Mouse (Mus musculus) regulatory T cell (primary cell): ENCODE results near the gene Dab2.

ENCODE experiments used
- in situ Hi-C: fragments of 300-600 bp; cut with MboI, MseI; formaldehyde crosslinking; loops from one replicate; pipeline ENCODE4 v1.15.1; 2025; ENCODE audit warnings: high pct_unique_total_duplicates

Gene Dab2

GRCm38 (mm10) chr15:6323577-6323976 is 24.0 kb downstream of the Dab2 start:
- in situ Hi-C loops: loop anchor here (5.0 kb wide), 1 partner anchor 71 kb away; no protein-coding TSS in a partner anchor

GRCm38 (mm10) chr15:6325443-6325842 is 25.9 kb downstream of the Dab2 start:
- in situ Hi-C loops: no loop called here

- in situ Hi-C loops: no loop called here
Measured at GRCm38 (mm10) chr15:6326011-6326410, 26.4 kb downstream of the Dab2 start.

GRCm38 (mm10) chr15:6331380-6331779 is 31.8 kb downstream of the Dab2 start:
- in situ Hi-C loops: no loop called here

- in situ Hi-C loops: no loop called here
Measured at GRCm38 (mm10) chr15:6334664-6335206, 35.1 kb downstream of the Dab2 start.

DNA sequence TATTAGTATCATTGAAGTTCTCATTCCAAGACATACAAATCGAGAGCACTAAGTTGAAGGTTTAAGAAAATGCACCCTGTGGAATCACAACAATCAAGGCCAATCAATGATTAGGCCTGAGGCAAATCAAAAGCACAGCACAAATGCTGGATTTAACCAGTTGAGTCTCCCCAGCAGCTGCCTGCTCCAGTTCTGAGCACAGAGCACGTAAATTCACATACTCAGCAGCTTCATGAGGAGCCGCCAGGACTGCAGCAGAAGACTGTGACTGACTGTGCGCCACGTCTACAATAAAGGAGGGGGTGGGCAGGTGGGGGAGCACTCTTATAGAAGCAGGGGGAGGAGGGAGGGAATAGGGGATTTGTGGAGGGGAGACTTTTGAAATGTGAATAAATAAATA is 40.2 kb downstream of the Dab2 start:
- in situ Hi-C loops: no loop called here

DNA sequence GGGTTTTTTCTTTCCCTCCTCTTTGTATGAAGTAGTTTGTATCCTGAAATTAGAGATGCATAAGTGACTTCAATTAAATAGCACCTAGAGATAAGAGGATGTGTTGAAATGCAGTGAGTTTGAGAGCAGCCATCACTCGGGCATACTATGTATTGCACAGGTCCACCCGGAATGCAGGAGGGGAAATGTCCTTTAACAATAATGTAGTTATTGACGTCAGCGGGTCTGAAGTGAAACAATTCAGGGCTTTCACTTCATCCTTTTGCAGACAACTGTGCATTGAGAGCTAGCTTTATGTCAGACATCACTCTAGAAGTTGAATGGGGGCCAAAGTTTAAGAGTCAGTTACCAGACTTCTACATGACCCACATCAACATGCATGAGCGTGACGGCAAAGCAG is 40.8 kb downstream of the Dab2 start:
- in situ Hi-C loops: no loop called here

GRCm38 (mm10) chr15:6341427-6341826 is 41.8 kb downstream of the Dab2 start:
- in situ Hi-C loops: no loop called here

DNA sequence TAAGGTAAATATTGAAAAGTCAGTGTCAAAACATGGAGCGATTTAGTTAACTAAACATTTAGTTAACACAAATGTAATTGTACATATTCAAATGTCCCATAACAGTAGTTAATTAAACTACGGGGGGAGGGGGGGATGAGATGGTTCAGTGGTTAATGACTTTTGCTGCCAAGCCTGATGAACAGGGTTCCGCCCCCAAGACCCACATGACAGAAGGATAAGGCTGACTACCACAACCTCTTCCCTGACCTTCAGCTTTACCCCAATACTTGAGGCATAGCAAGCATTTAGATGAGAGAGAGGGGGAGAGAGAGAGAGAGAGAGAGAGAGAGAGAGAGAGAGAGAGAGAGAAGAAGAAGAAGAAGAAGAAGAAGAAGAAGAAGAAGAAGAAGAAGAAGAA is 54.3 kb downstream of the Dab2 start:
- in situ Hi-C loops: no loop called here

DNA sequence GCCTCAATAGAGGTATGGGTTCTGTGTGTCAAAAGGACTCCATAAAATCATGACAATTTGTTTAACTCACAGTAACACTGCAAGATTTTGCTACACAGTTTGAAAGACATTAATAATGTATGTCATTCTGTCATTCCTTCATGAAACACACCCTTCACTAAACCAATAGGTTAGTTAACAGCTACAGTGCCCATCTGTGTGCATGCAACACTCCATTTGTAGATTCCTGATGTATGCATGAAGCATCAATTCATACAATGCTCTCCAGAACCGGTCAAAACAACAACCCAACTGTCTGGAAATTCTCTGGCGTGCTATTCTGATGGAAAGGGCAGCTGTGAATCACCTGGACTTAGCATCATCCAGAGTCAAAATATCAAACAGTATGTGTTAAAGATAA is 60.3 kb downstream of the Dab2 start:
- in situ Hi-C loops: no loop called here

DNA sequence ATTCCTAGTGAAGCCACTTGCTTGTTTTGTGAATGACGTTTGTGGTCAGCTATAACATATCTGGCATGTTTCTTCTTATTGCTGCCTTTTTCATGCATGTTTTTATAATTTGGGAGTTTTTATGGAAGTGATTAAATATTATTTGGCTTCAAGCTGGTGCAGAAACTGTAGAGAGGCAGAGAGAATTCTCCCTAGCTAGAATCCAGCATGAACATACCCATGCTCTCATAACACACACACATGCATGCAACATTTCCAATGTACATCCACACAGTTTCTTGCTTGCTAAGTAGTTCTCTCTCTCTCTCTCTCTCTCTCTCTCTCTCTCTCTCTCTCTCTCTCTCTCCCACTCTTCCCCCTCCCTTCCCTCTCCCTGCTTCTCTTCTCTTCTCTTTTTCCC is 70.4 kb downstream of the Dab2 start:
- in situ Hi-C loops: no loop called here

DNA sequence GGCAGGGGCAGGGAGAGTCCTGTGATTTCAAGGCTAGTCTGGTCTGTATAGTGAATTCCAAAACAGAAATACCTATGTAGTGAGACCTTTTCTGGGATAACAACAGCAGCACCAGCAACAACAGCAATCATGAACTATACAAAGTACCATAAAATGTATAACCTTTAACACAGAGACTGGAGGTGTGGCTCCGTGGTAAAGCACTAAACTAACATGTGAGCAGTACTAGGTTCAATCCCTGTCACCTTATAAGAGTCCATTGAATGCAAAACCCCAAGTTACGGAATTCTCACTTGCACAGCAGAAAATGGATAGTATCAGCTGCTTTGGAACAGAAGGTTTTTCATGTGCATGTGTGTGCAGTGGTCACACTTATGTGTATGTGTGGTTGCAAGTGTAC is 71.9 kb downstream of the Dab2 start:
- in situ Hi-C loops: no loop called here

- in situ Hi-C loops: no loop called here
Measured at GRCm38 (mm10) chr15:6375016-6375415, 75.4 kb downstream of the Dab2 start.

DNA sequence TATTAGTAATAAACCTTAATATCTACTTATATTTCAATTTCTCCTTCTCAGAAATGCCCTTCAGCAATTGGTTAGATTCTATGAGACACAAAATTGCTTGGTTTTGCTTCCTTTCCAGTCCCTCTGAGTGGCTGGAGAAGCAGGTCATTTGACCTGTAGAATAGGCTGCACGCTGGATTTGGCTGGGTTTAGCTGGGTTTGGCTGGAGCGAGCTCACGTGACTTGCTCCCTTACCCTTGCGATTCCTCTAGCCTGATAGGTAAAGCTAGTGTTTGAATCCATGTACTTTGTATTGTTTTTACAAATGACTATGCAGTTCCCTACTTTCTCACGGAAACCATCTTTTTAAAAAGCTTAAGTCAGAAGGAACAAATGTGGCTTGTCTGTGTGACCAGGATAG is 76.4 kb downstream of the Dab2 start:
- in situ Hi-C loops: no loop called here

DNA sequence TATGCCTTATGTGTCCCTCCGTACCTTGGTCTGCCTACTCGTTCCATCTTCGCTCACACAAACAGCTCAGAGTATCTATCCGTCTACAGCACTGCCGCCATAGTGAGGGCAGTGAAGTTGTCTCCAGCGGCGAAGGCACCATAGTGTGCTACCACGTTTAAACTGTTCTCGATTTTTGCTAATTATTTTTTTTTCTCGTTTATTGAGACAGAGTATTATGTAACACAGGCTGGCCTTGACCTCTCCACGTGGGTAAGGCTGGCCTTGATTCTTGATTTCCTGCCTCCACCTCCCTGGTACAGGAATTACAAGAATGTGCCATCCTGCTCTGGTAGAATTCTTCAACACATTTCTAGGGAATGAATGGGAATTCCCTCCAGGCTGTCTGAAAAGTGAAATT is 77.2 kb downstream of the Dab2 start:
- in situ Hi-C loops: no loop called here

DNA sequence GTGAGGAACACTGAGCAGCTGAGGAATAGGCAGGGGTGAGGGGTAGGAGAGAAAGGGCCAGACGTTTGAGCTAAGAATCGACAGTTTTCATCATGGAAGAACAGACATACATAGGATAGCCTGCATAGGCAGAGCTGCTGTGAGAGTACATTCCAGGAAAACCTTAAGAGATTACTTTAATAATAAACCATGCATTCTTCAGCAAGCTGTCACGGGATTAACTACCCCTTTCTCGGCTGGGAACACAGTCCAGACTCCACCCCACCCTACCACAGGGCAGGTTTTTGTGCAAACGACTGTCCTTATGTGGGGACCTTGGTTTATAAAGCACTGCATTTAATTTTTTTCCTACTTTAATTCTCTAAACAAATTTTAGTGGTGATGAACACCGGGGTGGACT is 84.4 kb downstream of the Dab2 start:
- in situ Hi-C loops: no loop called here

- in situ Hi-C loops: no loop called here
Measured at GRCm38 (mm10) chr15:6385241-6385640, 85.7 kb downstream of the Dab2 start.

GRCm38 (mm10) chr15:6386159-6386951 is 86.8 kb downstream of the Dab2 start:
- in situ Hi-C loops: no loop called here

GRCm38 (mm10) chr15:6386961-6387728 is 87.6 kb downstream of the Dab2 start:
- in situ Hi-C loops: no loop called here

GRCm38 (mm10) chr15:6387729-6388070 is 88.1 kb downstream of the Dab2 start:
- in situ Hi-C loops: no loop called here

DNA sequence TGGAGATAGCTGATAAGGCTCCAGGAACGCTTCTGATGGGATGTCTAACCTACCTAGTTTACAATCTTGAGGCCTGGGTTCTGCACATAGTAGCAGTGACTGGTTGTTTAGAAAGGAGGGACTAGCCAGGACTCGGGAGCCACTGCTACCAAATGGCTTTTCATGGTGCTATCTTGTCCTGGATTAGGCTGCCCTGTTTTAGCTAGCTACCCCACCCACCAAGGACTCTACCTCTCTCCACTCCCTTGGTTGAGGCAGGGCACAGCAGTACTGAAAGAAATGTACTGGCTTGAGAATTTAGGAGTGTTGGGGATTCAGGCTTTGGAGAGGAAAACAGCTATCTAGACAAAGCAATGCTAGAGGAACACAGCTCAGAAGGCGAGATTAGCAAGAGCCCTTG is 88.6 kb downstream of the Dab2 start:
- in situ Hi-C loops: no loop called here

GRCm38 (mm10) chr15:6388631-6389030 is 89.0 kb downstream of the Dab2 start:
- in situ Hi-C loops: no loop called here

GRCm38 (mm10) chr15:6390106-6390505 is 90.5 kb downstream of the Dab2 start:
- in situ Hi-C loops: no loop called here
